Mouse (Mus musculus) A20 (cell line): Measurements from ENCODE around the gene Slc31a2.
"Not testable (repeated sequence)": the region's sequence is repeated elsewhere in the genome, so short reads cannot be mapped to it uniquely, and the experiment has no call there.

ENCODE experiments used
- DNase-seq: peaks from one replicate; pipeline ENCODE4 v3.0.0-alpha.2; 2011; ENCODE audit warnings: low read depth, low spot score

The Slc31a2 gene

GRCm38 (mm10) chr4:62262276-62262675 is at the start of gene Slc31a2:
TSS of gene Slc31a2 (plus strand) at chr4:62262562.
- no peak for DNase-seq

GRCm38 (mm10) chr4:62213490-62213889 is 48.9 kb upstream of the Slc31a2 start:
- no peak for DNase-seq

GRCm38 (mm10) chr4:62228391-62228790 is 34.0 kb upstream of the Slc31a2 start:
- peak; percentile 55 for DNase-seq

- peak; percentile 60 for DNase-seq
These were observed 32.9 kb upstream of the Slc31a2 start for GRCm38 (mm10) chr4:62229448-62229847.

GRCm38 (mm10) chr4:62230153-62230552 is 32.2 kb upstream of the Slc31a2 start:
- DNase-seq, result no peak

- peak; percentile 54 for DNase-seq
These were observed 31.6 kb upstream of the Slc31a2 start, which contains the start of gene Zfp37 for GRCm38 (mm10) chr4:62230769-62231168. TSS of gene Zfp37 (minus strand) at chr4:62231047.

GRCm38 (mm10) chr4:62240586-62240985 is 21.8 kb upstream of the Slc31a2 start:
- no peak for DNase-seq

GRCm38 (mm10) chr4:62248328-62248727 is 14.0 kb upstream of the Slc31a2 start:
- peak; percentile 83 for DNase-seq

- DNase-seq, result peak; percentile 53
These were observed 11.3 kb upstream of the Slc31a2 start for GRCm38 (mm10) chr4:62250896-62251544.

- DNase-seq, result no peak
These were observed 10.6 kb upstream of the Slc31a2 start for GRCm38 (mm10) chr4:62251776-62252175.

- DNase-seq, result no peak
These were observed 7.8 kb upstream of the Slc31a2 start for GRCm38 (mm10) chr4:62254551-62254950.

GRCm38 (mm10) chr4:62256931-62257330 is 5.4 kb upstream of the Slc31a2 start:
- peak; percentile 47 for DNase-seq

GRCm38 (mm10) chr4:62263133-62263844 is 927 bp downstream of the Slc31a2 start:
- DNase-seq, result peak; percentile 48

GRCm38 (mm10) chr4:62265154-62265836 is 2.9 kb downstream of the Slc31a2 start:
- no peak for DNase-seq

- DNase-seq, result not testable (repeated sequence)
These were observed 3.7 kb downstream of the Slc31a2 start for GRCm38 (mm10) chr4:62266016-62266415.

GRCm38 (mm10) chr4:62267101-62267500 is 4.7 kb downstream of the Slc31a2 start:
- no peak for DNase-seq

- DNase-seq, result no peak
These were observed 10.3 kb downstream of the Slc31a2 start for GRCm38 (mm10) chr4:62272696-62273095.

GRCm38 (mm10) chr4:62273916-62274315 is 11.6 kb downstream of the Slc31a2 start:
- DNase-seq, result no peak

GRCm38 (mm10) chr4:62274841-62275536 is 12.6 kb downstream of the Slc31a2 start:
- no peak for DNase-seq

GRCm38 (mm10) chr4:62276642-62277041 is 14.3 kb downstream of the Slc31a2 start:
- no peak for DNase-seq

- no peak for DNase-seq
These were observed 14.9 kb downstream of the Slc31a2 start for GRCm38 (mm10) chr4:62277222-62277621.

GRCm38 (mm10) chr4:62278081-62278480 is 15.7 kb downstream of the Slc31a2 start:
- no peak for DNase-seq
